25 mouse cellular contexts compared by ENCODE assay signal in the genomic region with DNA sequence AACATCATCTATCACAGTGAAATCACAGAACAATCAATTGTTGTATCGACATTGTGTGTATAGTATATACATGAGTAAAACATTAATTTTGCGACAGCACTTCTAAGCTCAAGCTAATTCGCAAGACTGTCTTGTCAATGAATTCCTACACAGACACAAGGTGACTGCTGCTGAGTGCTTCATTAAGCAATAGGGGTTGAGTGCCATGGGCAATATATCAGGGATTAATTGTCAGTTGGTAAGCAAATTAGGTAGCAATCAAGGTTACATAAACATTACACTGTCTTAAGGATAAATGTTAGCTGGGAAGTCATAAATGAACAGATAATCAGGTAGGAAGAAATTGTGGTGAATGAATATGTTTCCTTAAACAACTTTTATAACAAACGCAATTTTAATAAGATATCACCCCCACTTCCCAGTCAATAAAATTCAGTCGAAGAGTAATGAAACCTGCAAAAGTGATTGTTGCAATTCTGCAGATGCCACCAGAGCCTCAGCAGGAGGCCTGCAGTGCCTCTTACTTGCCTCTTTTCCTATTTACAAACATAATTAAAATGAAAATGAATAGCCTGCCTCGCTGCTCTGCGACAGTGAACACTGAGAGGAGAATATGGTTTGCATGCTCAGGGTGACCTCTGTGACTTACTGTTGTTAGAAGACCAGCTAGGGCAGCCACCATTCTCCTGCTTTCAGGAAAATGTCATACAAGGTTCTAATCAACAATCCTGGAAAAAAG.
"Had no signal": no experiment of that assay in that cellular context is flagged by ENCODE, and none has a peak within 500 bp of the region (broad histone marks: within the 10 kb centered on the region; RNA-seq: fewer than 3 reads in every experiment).

No protein-coding gene starts in this region.

- H3K9me3 ChIP-seq: forebrain, embryonic 15.5 days; heart, embryonic 15.5 days; hindbrain, embryonic 15.5 days; kidney, embryonic 15.5 days; limb, embryonic 13.5 days; limb, embryonic 15.5 days had no signal

- H3K27ac ChIP-seq: forebrain, embryonic 15.5 days; heart, adult 2 months; heart, embryonic 13.5 days; heart, embryonic 15.5 days; hindbrain, embryonic 15.5 days; kidney, embryonic 15.5 days; kidney, postnatal 0 days; limb, embryonic 13.5 days; limb, embryonic 15.5 days had no signal

- H3K36me3 ChIP-seq: forebrain, embryonic 15.5 days; heart, embryonic 13.5 days; heart, embryonic 15.5 days; hindbrain, embryonic 15.5 days; kidney, embryonic 15.5 days; limb, embryonic 13.5 days; limb, embryonic 15.5 days had no signal

- H3K27me3 ChIP-seq: forebrain, embryonic 15.5 days; heart, embryonic 13.5 days; heart, embryonic 15.5 days; hindbrain, embryonic 15.5 days; kidney, embryonic 15.5 days; limb, embryonic 13.5 days; limb, embryonic 15.5 days had no signal

- H3K4me2 ChIP-seq: forebrain, embryonic 15.5 days; heart, embryonic 11.5 days; heart, embryonic 13.5 days; heart, embryonic 15.5 days; hindbrain, embryonic 15.5 days; kidney, embryonic 15.5 days; limb, embryonic 13.5 days; limb, embryonic 15.5 days had no signal

- H3K4me1 ChIP-seq: forebrain, embryonic 15.5 days; heart, embryonic 13.5 days; heart, embryonic 15.5 days; hindbrain, embryonic 15.5 days; kidney, embryonic 15.5 days; limb, embryonic 13.5 days; limb, embryonic 15.5 days had no signal

- DNase-seq: forebrain, postnatal 0 days; gastrocnemius, postnatal 14 days; gastrocnemius, postnatal 36 days; heart, adult 11 months; heart, adult 2 months; heart, postnatal 14 days; heart, postnatal 36 days; kidney, adult 11 months; kidney, adult 2 months; kidney, adult 9 months; kidney, postnatal 14 days; kidney, postnatal 36 days; layer of hippocampus, adult 9-11 months; layer of hippocampus, postnatal 36 days; left cerebral cortex, postnatal 4 days had no signal

- ATAC-seq: forebrain, embryonic 15.5 days; forebrain, postnatal 0 days; intestine, embryonic 16.5 days had no signal

- H3K9ac ChIP-seq: forebrain, embryonic 15.5 days; forebrain, postnatal 0 days; heart, embryonic 13.5 days; heart, embryonic 15.5 days; hindbrain, embryonic 15.5 days; kidney, embryonic 15.5 days; limb, embryonic 13.5 days; limb, embryonic 15.5 days had no signal

- H3K4me3 ChIP-seq: forebrain, embryonic 15.5 days; heart, adult 2 months; heart, embryonic 13.5 days; heart, embryonic 15.5 days; hindbrain, embryonic 15.5 days; kidney, embryonic 15.5 days; limb, embryonic 13.5 days; limb, embryonic 15.5 days had no signal
